Mouse (Mus musculus): Measurements from ENCODE around the gene Cdkn2aip. TPM values are rescaled to one million over a fixed set of nuclear protein-coding genes. Genes with fewer than 3 reads are reported as not detected.

The Cdkn2aip gene
- polyA plus RNA-seq, 1 experiment from 2014 or later, result 13.5 TPM

Other genes starting within 250 kb of the Cdkn2aip start
- gene Trappc11, start 180.5 kb downstream of the Cdkn2aip start, polyA plus RNA-seq (2015; fragmentation: Nextera tagmentation; extraction: Ambion mirVana), result 14.3 and 17.6 TPM in 2 replicates
- 30.5 and 31.8 TPM in 2 replicates for gene Rwdd4a, start 180.3 kb downstream of the Cdkn2aip start, polyA plus RNA-seq (2015; fragmentation: Nextera tagmentation; extraction: Ambion mirVana)
- 8.6 and 9.9 TPM in 2 replicates for gene Ing2, start 38.4 kb downstream of the Cdkn2aip start, polyA plus RNA-seq (2015; fragmentation: Nextera tagmentation; extraction: Ambion mirVana)
- gene Cldn24, start 108.2 kb upstream of the Cdkn2aip start, polyA plus RNA-seq (2015; fragmentation: Nextera tagmentation; extraction: Ambion mirVana), result not detected in 2 replicates
- not detected in 2 replicates for gene Cldn22, start 110.5 kb upstream of the Cdkn2aip start, polyA plus RNA-seq (2015; fragmentation: Nextera tagmentation; extraction: Ambion mirVana)